Mouse (Mus musculus) gastrocnemius, postnatal 25 days (tissue): ENCODE measurements around the gene Gm20388. TPM values are rescaled to one million over a fixed set of nuclear protein-coding genes. Genes with fewer than 3 reads are reported as not detected.

ENCODE experiments used
- DNase-seq: peaks from one replicate; pipeline ENCODE4 v3.0.0; 2022
- total RNA-seq, 2 experiments: library from RNA; stranded (reverse); gene quantifications; 1 replicate in 1 of 2; 2 replicates in 1 of 2; pipeline ENCODE4 v1.2.3; 2021

Gene Gm20388
- total RNA-seq, 2 experiments from 2014 or later, result 6.7 TPM; not detected in 1

- no peak for DNase-seq
Observed at GRCm38 (mm10) chr8:122246257-122247211, 2335.9 kb downstream of the Gm20388 start.

- DNase-seq, result no peak
Observed at GRCm38 (mm10) chr8:122251739-122252138, 2341.1 kb downstream of the Gm20388 start.

GRCm38 (mm10) chr8:122252366-122252765, 2341.7 kb downstream of the Gm20388 start:
- DNase-seq, result no peak

- DNase-seq, result no peak
Observed at GRCm38 (mm10) chr8:122259351-122259750, 2348.7 kb downstream of the Gm20388 start.

GRCm38 (mm10) chr8:122260755-122261154, 2350.1 kb downstream of the Gm20388 start:
- no peak for DNase-seq

- no peak for DNase-seq
Observed at GRCm38 (mm10) chr8:122262835-122263234, 2352.2 kb downstream of the Gm20388 start.

- no peak for DNase-seq
Observed at GRCm38 (mm10) chr8:122264243-122264642, 2353.6 kb downstream of the Gm20388 start.

- DNase-seq, result no peak
Observed at GRCm38 (mm10) chr8:122265522-122265921, 2354.9 kb downstream of the Gm20388 start.

- no peak for DNase-seq
Observed at GRCm38 (mm10) chr8:122266867-122267266, 2356.2 kb downstream of the Gm20388 start.

GRCm38 (mm10) chr8:122268861-122269260, 2358.2 kb downstream of the Gm20388 start:
- no peak for DNase-seq

- DNase-seq, result no peak
Observed at GRCm38 (mm10) chr8:122269404-122269803, 2358.8 kb downstream of the Gm20388 start.

- no peak for DNase-seq
Observed at GRCm38 (mm10) chr8:122270555-122270954, 2359.9 kb downstream of the Gm20388 start.

- peak; percentile 69 for DNase-seq
Observed at GRCm38 (mm10) chr8:122273152-122273551, 2362.5 kb downstream of the Gm20388 start.

GRCm38 (mm10) chr8:122273826-122274225, 2363.2 kb downstream of the Gm20388 start:
- DNase-seq, result no peak

GRCm38 (mm10) chr8:122274651-122275391, 2364.2 kb downstream of the Gm20388 start:
- DNase-seq, result no peak

- DNase-seq, result no peak
Observed at GRCm38 (mm10) chr8:122276308-122276707, 2365.7 kb downstream of the Gm20388 start.

GRCm38 (mm10) chr8:122277204-122277995, 2366.8 kb downstream of the Gm20388 start:
- DNase-seq, result no peak

GRCm38 (mm10) chr8:122280156-122280555, 2369.5 kb downstream of the Gm20388 start:
- DNase-seq, result no peak

- DNase-seq, result no peak
Observed at GRCm38 (mm10) chr8:122280588-122281316, 2370.1 kb downstream of the Gm20388 start.

- DNase-seq, result peak; percentile 99
Observed at GRCm38 (mm10) chr8:122281317-122282034, 2370.8 kb downstream of the Gm20388 start.

GRCm38 (mm10) chr8:122282035-122282358, 2371.4 kb downstream of the Gm20388 start, which contains the start of gene Zfpm1:
Gene Zfpm1, plus strand, starts transcription at chr8:122282141.
- DNase-seq, result no peak
